Mouse (Mus musculus) forebrain, embryonic 14.5 days (tissue): ENCODE measurements around the gene Bco2. TPM values are rescaled to one million over a fixed set of nuclear protein-coding genes. Genes with fewer than 3 reads are reported as not detected.

Source experiments
- ATAC-seq: fragments of 200-750 bp; cut with Nextera tagmentation; 2 replicates; pipeline ENCODE4 v1.8.0; 2017; ENCODE audit warnings: mild to moderate bottlenecking, moderate library complexity
- DNase-seq: peaks from one replicate; pipeline ENCODE4 v3.0.0-alpha.2; 2015; ENCODE audit warnings: low spot score
- H3K27ac ChIP-seq: fragments of 300-500 bp; sonication (generic); 2 replicates; pipeline ENCODE4 v1.5.1; 2014; ENCODE audit warnings: low read depth, mild to moderate bottlenecking, control low read depth, low read length, moderate library complexity
- H3K27me3 ChIP-seq: fragments of 300-500 bp; sonication (generic); replicated peaks from 2 replicates; pipeline ENCODE4 v1.6.1; 2014; ENCODE audit warnings: low read length, control low read depth, mixed read lengths; ENCODE audit not compliant: control insufficient read depth, insufficient read depth
- H3K36me3 ChIP-seq: fragments of 300-500 bp; sonication (generic); 2 replicates; pipeline ENCODE4 v1.6.1; 2014; ENCODE audit warnings: low read length, control low read depth; ENCODE audit not compliant: control insufficient read depth, insufficient read depth
- H3K4me1 ChIP-seq: fragments of 300-500 bp; sonication (generic); 2 replicates; pipeline ENCODE4 v1.6.1; 2014; ENCODE audit warnings: antibody characterized with exemption, low read length, control low read depth; ENCODE audit not compliant: control insufficient read depth, insufficient read depth
- H3K4me2 ChIP-seq: fragments of 300-500 bp; sonication (generic); 2 replicates; pipeline ENCODE4 v1.6.1; 2014; ENCODE audit warnings: mild to moderate bottlenecking, control low read depth, low read length
- H3K4me3 ChIP-seq: fragments of 300-500 bp; sonication (generic); 2 replicates; pipeline ENCODE4 v1.5.1; 2014; ENCODE audit warnings: low read depth, low read length, control low read depth
- H3K9ac ChIP-seq: fragments of 300-500 bp; sonication (generic); 2 replicates; pipeline ENCODE4 v1.6.1; 2014; ENCODE audit warnings: mild to moderate bottlenecking, low read length, control low read depth, moderate library complexity
- H3K9me3 ChIP-seq: fragments of 300-500 bp; sonication (generic); replicated peaks from 2 replicates; pipeline ENCODE4 v1.6.1; 2016; ENCODE audit warnings: low read length, control low read depth, mixed read lengths; ENCODE audit not compliant: control insufficient read depth
- WGBS: fragments of 180-500 bp; shearing (Covaris S2); extraction: QIAGEN DNeasy Blood & Tissue Kit; methylation state at CpG from one replicate; pipeline ENCODE4 v1.1.7; 2014; 5-methylcytosine and 5-hydroxymethylcytosine counted together
- polyA plus RNA-seq: library from polyadenylated mRNA; unstranded; fragments of >200 nt; fragmentation: Nextera tagmentation; extraction: Ambion mirVana; gene quantifications from 2 replicates; pipeline ENCODE4 v1.2.1, GENCODE M21; 2014

Gene Bco2
- polyA plus RNA-seq, 1 experiment from 2014 or later = 0.60 TPM

DNA sequence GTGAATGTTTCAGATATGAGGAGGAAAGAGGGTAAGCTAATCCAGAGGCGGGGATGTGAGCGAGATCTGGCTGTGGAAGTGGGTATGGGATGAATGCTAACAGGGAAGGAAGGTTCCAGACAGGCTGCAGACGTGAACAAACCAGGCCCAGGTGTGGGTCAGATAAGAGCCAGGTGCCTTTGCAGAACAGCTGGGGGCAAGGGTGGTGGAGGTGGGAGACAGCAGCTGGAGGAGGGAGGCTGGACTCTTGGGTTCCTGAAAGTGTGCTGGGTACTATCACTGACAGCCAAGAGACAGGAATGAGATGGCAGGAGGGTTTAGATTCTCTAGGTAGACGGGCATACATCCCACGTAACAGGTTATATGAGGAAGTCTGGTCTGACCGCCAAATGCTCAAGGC lies 57.9 kb downstream of the Bco2 start:
- no peak overlapping the region for H3K4me2 ChIP-seq
- ATAC-seq (no peak), DNase-seq (no peak)
- 73% methylated on average over 6 of the region's 6 CpGs for WGBS
- H3K4me3 ChIP-seq = no peak overlapping the region
- H3K27me3 ChIP-seq = no peaks in the 10 kb centered on the region
- no peak overlapping the region for H3K27ac ChIP-seq
- H3K36me3 ChIP-seq = no peaks in the 10 kb centered on the region
- no peak overlapping the region for H3K9ac ChIP-seq
- no peaks in the 10 kb centered on the region for H3K9me3 ChIP-seq
- H3K4me1 ChIP-seq = peaks cover 5% of the 10 kb centered on the region; the same call in 1 of the 2 replicates

DNA sequence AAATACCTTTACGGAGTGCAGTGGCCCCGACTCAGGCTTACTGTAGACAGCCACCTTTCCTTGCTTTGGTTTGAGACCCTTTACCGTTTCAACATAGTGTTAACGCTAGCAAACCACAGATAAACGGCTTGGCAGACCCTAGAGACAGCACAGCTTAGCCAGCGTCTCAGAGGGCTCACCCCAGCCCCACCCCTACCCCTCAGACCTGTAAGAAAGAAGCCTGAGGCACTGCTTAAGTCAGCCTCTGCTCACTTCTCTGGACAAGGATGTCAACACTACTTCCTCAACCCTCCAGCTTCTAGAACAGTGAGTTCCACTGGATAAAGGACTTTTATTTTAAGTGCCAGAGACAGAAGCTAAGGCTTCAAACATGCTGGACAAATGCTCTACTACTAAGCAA lies 58.4 kb downstream of the Bco2 start:
- Histone ChIP-seq H3K9me3 (no peaks in the 10 kb centered on the region), H3K4me1 (peaks cover 5% of the 10 kb centered on the region; the same call in 1 of the 2 replicates), H3K9ac (no peak overlapping the region), H3K4me2 (no peak overlapping the region), H3K27ac (no peak overlapping the region), H3K4me3 (no peak overlapping the region), H3K27me3 (no peaks in the 10 kb centered on the region), H3K36me3 (no peaks in the 10 kb centered on the region)
- DNase-seq (no peak), ATAC-seq (no peak)
- 14% methylated on average over 6 of the region's 6 CpGs for WGBS

DNA sequence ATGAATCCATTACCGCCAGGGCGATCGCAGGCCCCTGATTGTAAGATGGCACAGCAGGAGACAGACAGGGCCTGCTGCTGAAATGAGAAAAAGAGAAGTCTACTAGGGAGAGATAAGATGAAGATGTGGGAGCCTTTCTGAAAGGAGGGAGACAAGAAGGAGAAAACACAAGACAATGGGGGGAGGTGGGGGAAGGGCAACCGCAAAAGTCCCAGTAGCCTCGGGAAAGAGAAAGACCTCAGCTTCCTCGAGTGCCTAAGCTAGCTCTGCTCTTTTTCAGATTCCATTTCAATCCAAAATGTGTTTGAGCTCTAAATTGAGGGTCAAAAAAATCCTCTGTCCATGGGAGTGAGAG lies 58.9 kb downstream of the Bco2 start:
- no peak for ATAC-seq
- no peak for DNase-seq

DNA sequence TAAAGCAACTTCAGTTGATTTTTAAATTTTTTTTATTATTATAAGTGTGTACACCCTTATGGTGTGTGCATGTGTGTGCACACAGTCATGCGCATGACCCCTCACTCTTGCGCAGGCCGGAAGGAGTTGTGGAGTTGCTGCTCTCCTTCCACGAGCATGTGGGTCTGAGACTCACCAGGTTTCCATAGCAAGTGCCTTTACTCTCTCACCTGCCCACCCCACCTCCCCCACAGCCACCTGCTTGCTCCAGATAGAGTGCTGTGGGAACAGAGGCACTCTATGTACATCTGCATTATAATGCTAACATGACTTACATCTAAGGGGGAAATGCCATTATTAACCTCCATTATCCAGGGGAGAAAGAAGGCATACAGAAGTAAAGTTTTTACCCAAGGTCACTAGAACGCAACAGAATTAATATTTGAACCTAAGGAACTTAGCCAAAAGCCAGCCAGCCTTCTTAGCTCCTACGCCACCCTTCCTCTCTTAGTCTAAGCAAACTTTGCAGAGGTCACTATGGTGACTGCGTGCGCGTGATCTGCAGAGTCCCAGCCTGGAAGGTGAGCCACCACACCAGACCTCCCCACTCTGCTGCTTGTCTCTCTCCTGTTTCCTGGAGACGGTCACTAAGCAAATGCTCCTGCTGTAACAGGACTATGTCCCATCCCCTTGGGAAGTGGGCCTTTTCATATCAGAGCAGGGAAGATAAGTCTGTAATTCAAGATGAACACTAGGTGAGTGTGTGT lies 59.4 kb downstream of the Bco2 start:
- H3K9ac ChIP-seq = no peak overlapping the region
- 74% methylated on average over 10 of the region's 10 CpGs for WGBS
- no peak overlapping the region for H3K4me3 ChIP-seq
- DNase-seq (peak; percentile 2), ATAC-seq (no peak)
- 0 out of 2 replicates have a peak, but pooled peaks cover 3% of the 10 kb centered on the region for H3K4me1 ChIP-seq
- H3K4me2 ChIP-seq = no peak overlapping the region
- H3K27me3 ChIP-seq = no peaks in the 10 kb centered on the region
- no peaks in the 10 kb centered on the region for H3K36me3 ChIP-seq
- H3K9me3 ChIP-seq = no peaks in the 10 kb centered on the region
- no peak overlapping the region for H3K27ac ChIP-seq

More for the DNA sequence above, 58.9 kb downstream of the Bco2 start:
- H3K36me3 ChIP-seq = no peaks in the 10 kb centered on the region
- no peak overlapping the region for H3K4me3 ChIP-seq
- H3K9ac ChIP-seq = no peak overlapping the region
- H3K27ac ChIP-seq = no peak overlapping the region
- no peak overlapping the region for H3K4me2 ChIP-seq
- 26% methylated on average over 6 of the region's 6 CpGs for WGBS
- no peaks in the 10 kb centered on the region for H3K27me3 ChIP-seq
- H3K9me3 ChIP-seq = no peaks in the 10 kb centered on the region
- peaks cover 5% of the 10 kb centered on the region; the same call in 1 of the 2 replicates for H3K4me1 ChIP-seq

DNA sequence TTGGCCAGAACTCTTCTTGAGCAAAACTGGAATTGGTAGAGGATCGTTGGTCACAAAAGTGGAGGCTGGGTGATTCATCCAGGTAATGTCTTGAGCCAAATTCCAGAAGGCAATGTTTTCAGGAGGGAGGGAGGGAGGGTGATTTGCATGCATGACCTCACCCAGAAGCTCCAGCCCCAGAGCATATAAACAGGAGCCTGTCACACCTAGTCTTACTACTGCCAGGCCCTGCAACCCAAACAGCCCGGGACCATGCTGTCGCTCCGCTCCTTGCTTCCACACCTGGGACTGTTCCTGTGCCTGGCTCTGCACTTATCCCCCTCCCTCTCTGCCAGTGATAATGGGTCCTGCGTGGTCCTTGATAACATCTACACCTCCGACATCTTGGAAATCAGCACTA lies 60.7 kb downstream of the Bco2 start, which contains the start of gene Plet1:
Plet1 (plus strand) TSS at position 215 of the 400 bp plus-strand sequence.
- no peak within 1 kb of the TSS for H3K4me2 ChIP-seq
- H3K9ac ChIP-seq = no peak within 1 kb of the TSS
- no peaks in the 10 kb centered on the region for H3K9me3 ChIP-seq
- ATAC-seq (no peak), DNase-seq (no peak)
- H3K27me3 ChIP-seq = no peaks in the 10 kb centered on the region
- H3K4me3 ChIP-seq = no peak within 1 kb of the TSS
- 86% methylated on average over 6 of the region's 6 CpGs for WGBS
- 0 out of 2 replicates have a peak, but pooled peaks cover 3% of the 10 kb centered on the region for H3K4me1 ChIP-seq
- no peak within 1 kb of the TSS for H3K27ac ChIP-seq
- no peaks in the 10 kb centered on the region for H3K36me3 ChIP-seq

DNA sequence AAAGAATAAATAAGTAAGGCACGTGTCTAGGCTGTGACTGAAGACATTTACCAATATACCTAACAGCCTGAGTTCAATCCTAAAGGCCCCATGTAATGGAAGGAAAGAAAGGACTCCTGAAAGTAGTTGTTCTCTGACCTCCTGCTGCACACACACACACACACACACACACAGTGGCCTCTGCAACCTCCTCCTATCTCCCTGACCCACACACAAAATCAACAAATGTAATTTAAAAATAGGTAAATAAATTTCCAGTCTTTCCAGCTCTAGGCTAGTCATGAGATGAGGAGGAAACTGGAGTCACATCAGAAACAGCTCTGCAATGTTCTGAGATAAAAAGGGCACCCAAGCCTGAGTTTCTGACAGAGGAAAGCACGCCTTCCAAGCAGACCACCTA lies 61.2 kb downstream of the Bco2 start:
- DNase-seq = no peak
- H3K27me3 ChIP-seq = no peaks in the 10 kb centered on the region
- H3K4me3 ChIP-seq = no peak overlapping the region
- no peak for ATAC-seq
- no peak overlapping the region for H3K4me2 ChIP-seq
- H3K9ac ChIP-seq = no peak overlapping the region
- H3K9me3 ChIP-seq = no peaks in the 10 kb centered on the region
- H3K4me1 ChIP-seq = 0 out of 2 replicates have a peak, but pooled peaks cover 3% of the 10 kb centered on the region
- H3K36me3 ChIP-seq = no peaks in the 10 kb centered on the region
- WGBS = 72% methylated on average over 2 of the region's 2 CpGs
- H3K27ac ChIP-seq = no peak overlapping the region

DNA sequence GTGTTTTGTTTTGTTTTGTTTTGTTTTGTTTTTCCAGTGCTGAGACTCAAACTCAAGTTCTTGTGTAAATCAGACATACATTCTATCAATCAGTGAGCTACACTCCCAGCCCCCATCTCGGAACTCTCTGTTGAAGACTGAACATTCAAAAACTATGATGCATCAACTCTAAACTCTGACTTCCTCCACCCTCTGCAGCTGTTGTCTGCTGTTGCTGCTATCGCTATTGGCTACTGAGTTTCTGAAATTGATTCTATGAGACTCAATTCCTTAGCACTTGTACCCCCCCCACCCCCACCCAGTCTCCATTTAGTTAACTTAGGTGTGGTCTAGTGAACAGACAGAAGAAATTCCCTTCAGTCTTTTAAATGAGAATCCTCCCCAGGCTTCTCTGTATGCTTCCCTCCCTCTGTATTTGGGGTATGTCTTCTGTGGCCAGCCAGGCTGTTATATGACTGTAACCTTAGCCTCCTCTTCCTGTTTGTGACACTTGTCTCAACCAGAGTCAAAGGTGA lies 63.4 kb downstream of the Bco2 start:
- no peaks in the 10 kb centered on the region for H3K27me3 ChIP-seq
- DNase-seq (no peak), ATAC-seq (no peak)
- WGBS = 91% methylated on average over 2 of the region's 2 CpGs
- H3K27ac ChIP-seq = no peak overlapping the region
- H3K36me3 ChIP-seq = no peaks in the 10 kb centered on the region
- H3K9ac ChIP-seq = no peak overlapping the region
- no peak overlapping the region for H3K4me2 ChIP-seq
- no peak overlapping the region for H3K4me3 ChIP-seq
- 0 out of 2 replicates have a peak, but pooled peaks cover 3% of the 10 kb centered on the region for H3K4me1 ChIP-seq
- H3K9me3 ChIP-seq = no peaks in the 10 kb centered on the region

DNA sequence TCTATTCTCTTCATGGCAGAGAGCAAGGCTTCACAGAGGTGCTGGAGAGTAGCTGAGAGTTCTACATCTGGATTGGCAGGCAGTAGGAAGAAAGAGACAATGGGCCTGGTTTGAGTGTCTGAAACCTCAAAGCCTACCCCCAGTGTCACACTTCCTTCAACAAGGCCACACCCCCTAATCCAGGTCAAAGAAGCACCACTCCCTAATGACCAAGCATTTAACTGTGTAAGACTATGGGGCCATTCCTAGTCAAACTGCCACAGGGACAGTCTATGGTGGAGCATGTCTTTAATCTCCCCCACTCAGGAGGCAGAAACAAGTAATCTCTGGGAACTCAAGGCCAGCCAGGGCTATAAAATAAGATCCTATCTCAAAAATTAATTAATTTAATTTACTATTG lies 64.1 kb downstream of the Bco2 start:
- Histone ChIP-seq H3K9me3 (no peaks in the 10 kb centered on the region), H3K27ac (no peak overlapping the region), H3K9ac (no peak overlapping the region), H3K36me3 (no peaks in the 10 kb centered on the region), H3K4me1 (peaks cover 2% of the 10 kb centered on the region; the same call in 1 of the 2 replicates), H3K4me2 (no peak overlapping the region), H3K27me3 (no peaks in the 10 kb centered on the region), H3K4me3 (no peak overlapping the region)
- ATAC-seq = no peak
- DNase-seq = no peak

DNA sequence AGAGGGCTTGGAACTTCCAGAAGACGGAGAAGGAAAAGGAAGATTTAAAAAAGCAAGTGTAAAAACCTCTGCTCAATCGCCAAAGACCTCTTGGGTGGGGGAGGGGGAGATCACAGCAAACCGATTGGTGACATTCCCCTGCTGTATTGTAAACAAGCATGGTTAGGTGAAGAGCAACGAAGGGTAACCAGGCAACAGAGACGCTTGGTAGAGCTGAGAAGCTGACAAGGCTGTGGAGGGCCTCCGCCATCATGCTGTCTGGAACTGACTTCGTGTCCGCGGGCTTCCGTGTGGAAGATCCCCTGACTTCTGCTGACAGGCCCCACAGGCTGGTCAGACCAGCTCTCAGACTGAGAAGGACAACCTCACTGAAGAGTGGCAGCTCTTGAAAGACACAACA lies 69.5 kb downstream of the Bco2 start:
- ATAC-seq (no peak), DNase-seq (peak; percentile 47)
- no peak overlapping the region for H3K4me3 ChIP-seq
- H3K4me1 ChIP-seq = peaks cover 6% of the 10 kb centered on the region; the same call in 1 of the 2 replicates
- 13% methylated on average over 10 of the region's 10 CpGs for WGBS
- H3K27ac ChIP-seq = no peak overlapping the region
- no peaks in the 10 kb centered on the region for H3K27me3 ChIP-seq
- H3K9me3 ChIP-seq = no peaks in the 10 kb centered on the region
- H3K36me3 ChIP-seq = no peaks in the 10 kb centered on the region
- H3K9ac ChIP-seq = no peak overlapping the region
- H3K4me2 ChIP-seq = peak overlapping the region; percentile 7; the same call in 1 of the 2 replicates
